Mouse (Mus musculus) cerebral cortex, adult 2 months (tissue): Measurements from ENCODE around the gene Eml3.

Source experiments
- WGBS: fragments of 180-500 bp; shearing (Covaris S2); methylation state at CpG from one replicate; pipeline ENCODE4 v1.1.7; 2018; 5-methylcytosine and 5-hydroxymethylcytosine counted together

Eml3 gene

DNA sequence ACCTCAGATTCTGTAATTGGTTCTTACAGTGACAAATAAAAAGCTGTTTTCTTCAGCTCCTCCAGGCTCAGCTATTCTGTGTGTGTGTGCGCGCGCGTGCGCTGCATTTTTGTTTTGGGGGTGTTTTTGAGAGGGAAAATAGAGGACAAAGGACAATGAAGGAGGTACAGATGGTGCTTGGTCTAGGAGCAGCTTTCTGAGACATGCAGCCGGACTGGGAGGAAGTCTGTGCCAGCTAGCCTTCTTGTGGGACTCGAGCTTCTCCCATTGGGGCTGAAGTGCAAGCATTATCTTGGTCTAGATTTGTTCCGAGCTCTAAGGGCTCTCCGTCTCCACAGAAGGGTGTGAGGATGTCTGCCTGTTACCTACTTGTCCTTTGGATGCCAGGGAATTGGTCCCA is 22.9 kb downstream of the Eml3 start:
- WGBS: 48% methylated on average over 9 of the region's 9 CpGs

GRCm38 (mm10) chr19:8953135-8954039 is 24.0 kb downstream of the Eml3 start, which contains the start of gene Tut1:
TSS of gene Tut1 (plus strand) at chr19:8953847.
- 2% methylated on average over 46 of the region's 46 CpGs for WGBS

- 3% methylated on average over 9 of the region's 9 CpGs for WGBS
Observed at GRCm38 (mm10) chr19:8954171-8954570, 24.8 kb downstream of the Eml3 start.

GRCm38 (mm10) chr19:8962256-8962655 is 32.9 kb downstream of the Eml3 start:
- WGBS: 76% methylated on average over 2 of the region's 2 CpGs

DNA sequence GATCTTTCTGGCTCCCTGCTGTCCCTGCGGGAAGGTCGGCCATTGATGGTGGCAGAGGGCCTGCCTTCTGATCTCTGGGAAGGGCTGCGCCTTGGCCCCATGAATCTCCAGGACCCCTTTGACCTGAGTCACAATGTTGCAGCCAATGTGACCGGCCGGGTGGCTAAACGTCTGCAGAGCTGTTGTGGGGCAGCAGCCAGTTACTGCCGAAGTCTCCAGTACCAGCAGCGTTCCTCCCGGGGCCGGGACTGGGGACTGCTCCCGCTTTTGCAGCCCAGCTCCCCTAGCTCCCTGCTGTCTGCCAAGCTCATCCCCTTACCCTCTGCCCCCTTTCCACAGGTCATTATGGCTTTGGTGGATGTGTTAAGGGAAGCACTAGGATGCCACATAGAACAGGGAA is 35.7 kb downstream of the Eml3 start:
- 85% methylated on average over 11 of the region's 11 CpGs for WGBS

DNA sequence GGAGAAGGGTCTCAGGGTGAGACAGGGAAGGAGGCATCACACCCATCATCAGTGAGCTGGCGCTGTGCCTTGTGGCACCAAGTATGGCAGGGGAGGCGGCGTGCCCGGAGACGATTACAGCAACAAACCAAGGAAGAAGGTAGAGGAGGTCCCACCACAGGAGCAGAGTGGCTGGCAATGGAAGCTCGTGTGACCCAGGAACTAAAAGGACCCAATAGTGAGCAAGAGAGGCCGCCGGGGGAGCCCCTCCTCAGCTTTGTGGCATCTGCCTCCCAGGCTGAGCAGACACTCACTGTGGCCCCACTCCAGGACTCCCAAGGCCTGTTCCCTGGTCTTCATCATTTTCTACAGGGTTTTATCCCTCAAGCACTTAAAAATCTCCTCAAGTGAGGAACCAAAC is 36.4 kb downstream of the Eml3 start:
- 73% methylated on average over 8 of the region's 8 CpGs for whole genome bisulfite sequencing

- WGBS: 14% methylated on average over 5 of the region's 5 CpGs
Observed at GRCm38 (mm10) chr19:8966198-8966589, 36.8 kb downstream of the Eml3 start.

- WGBS: under 1% methylated on average over 52 of the region's 52 CpGs
Observed at GRCm38 (mm10) chr19:8966590-8967372, 37.4 kb downstream of the Eml3 start, which contains the start of gene Eef1g. TSS of gene Eef1g (plus strand) at chr19:8967041.

DNA sequence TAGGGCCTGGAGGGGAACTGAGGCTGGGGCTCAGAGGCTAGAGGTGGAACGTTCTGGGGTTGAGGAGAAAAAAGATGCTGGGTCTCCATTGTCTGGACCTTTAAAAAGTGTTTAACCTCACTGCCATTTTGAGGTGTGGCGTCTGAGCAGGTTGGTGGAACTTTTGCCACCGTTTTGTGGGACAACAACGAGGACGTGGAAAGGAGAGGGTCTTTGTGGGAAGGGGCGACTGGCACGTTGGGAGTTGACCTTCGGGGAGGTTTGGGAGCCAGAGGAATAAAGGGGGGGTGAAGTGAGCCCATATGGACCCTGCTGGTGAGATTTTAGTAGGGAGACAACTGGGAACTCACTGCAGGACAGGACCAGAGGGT is 38.0 kb downstream of the Eml3 start:
- 0% methylated on average over 8 of the region's 8 CpGs for WGBS

DNA sequence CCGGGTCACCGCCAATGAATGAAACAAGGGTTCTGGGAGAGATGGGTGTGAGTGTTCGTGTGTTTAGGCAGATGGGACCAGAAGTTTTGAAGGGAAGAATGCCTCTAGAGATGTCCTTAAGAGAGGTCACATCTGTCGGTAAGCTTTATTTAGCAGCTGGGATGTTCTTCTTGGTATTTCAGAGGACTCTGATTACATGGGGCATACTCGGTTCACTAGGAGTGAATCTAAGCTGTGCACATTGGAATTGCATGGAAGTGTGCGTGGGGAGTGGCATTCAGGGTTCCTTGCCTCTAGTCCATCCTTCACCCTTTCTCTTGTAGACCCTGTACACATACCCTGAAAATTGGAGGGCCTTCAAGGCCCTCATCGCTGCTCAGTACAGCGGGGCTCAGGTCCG is 38.5 kb downstream of the Eml3 start:
- WGBS: 6% methylated on average over 9 of the region's 9 CpGs

DNA sequence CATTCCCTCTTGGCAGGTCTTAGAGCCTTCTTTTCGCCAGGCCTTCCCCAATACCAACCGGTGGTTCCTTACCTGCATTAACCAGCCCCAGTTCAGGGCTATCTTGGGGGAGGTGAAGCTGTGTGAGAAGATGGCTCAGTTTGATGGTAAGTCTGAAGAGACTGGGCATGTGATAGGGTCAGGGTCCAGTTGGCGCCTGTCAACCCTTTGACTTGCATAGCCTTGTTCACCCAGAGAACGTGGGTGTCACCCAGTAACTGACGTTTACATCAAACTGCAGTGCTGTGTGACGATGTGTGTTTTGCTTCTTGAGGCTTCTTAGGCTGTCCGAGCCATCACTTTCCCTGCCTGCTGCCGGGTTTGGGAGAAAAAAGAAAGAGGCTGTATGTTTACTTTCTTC is 43.1 kb downstream of the Eml3 start:
- WGBS: 86% methylated on average over 8 of the region's 8 CpGs

GRCm38 (mm10) chr19:8974638-8975037 is 45.3 kb downstream of the Eml3 start:
- 92% methylated on average over 1 of the region's 1 CpGs for WGBS

GRCm38 (mm10) chr19:8975491-8975890 is 46.1 kb downstream of the Eml3 start:
- WGBS: 95% methylated on average over 2 of the region's 2 CpGs

DNA sequence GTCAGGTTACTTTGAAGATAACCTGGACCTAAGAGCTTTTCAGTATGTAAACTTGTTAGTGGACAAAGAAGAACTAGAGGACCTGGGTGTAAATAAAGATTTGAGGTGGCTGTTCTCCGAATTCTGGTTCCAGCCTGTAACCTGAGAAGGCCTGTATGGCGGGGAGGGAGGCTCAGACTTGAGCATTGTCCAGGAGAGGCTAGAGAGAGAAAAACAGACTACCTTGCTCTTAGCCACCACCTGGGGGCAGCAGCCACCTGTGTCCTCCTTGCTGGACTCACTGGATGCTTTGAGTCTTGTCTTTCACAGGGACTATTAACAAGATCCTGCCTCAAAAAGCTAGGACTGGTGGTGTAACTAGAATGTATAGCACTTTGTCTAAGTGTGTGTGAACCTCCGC is 47.2 kb downstream of the Eml3 start:
- WGBS: 57% methylated on average over 3 of the region's 3 CpGs

DNA sequence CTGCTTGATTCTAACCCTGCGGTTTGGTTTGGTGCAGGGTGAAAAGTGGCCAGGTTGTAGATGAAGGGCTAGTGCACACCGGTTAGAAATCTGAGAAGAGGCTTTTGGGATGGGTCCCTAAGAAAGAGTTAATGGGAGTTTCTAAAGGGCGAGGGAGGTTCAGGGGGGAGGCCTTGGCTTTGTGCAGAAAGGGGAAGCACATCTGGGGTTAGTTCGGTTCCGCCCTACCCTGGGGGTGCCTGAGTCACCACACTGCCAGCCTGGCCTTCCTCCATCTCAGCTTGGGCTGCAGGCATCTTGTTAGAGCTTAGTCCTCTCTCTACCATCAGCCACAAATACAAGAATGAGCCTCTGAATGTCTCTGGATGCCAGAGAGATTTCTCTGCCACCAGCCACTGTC is 51.4 kb downstream of the Eml3 start:
- 59% methylated on average over 5 of the region's 5 CpGs for WGBS

GRCm38 (mm10) chr19:8981450-8982168 is 52.3 kb downstream of the Eml3 start:
- whole genome bisulfite sequencing: 49% methylated on average over 2 of the region's 2 CpGs

DNA sequence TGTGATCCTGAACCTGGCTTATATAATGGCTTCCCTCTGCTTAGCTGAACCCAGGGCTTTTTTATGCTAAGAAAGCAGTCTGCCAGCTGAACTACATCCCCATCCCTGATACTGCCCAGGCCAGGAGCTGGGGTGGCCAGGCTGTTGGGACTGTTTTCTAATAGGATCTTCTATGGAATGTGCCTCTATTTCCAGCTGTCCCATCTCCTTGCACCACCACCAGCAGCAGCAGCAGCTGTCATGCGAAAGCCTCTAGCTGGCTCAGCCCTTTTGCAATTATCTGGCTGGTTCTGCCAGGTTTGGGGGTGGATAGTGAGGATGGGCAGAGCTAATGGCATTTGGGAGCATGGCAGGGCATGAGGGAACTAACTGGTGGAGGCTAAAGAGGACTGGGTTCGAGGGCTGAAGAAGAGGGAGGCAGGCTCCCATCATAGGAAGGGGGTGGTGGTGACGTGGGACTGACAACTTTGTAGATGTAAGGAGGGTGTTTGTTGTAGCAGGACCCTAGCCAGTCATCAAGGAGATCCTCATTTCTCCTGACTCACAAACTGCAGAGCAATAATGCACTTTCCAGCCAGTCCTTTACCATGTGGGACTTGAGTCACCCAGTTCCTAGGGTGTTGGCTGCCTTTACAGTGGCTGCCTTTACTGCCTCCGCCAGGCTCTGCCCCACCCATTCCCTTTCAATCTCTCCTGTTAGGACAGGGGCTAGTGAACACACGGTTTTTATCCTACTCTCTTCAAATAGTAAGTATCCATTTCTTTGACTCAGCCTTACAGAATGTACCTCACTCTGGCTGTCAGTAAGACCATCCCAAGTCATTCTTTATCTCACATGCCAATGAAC is 53.2 kb downstream of the Eml3 start:
- 61% methylated on average over 5 of the region's 5 CpGs for WGBS

DNA sequence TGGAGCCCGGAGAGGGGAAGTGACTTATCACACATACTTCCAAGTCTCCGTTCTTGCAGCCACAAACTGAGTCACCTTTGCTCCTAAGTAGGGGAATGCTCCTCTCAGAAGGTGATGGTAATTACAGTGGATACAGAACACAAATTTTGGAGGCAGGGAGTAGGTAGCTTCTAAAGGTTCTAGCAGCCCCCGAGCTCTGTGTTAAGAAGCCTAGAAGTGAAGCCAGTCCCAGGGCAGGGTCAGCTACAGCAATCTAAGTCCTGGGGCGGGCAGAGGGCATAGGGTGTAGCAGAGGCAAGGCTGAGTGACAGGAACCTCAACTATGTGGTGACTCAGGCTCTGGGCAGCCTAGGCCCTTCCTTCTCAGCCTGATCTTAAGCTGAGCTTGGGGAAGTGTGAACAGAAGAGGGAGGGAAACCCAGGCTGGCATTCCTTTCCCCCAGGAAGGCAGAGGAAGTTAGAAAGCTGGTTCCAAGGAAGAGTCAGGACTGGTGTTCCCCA is 53.8 kb downstream of the Eml3 start:
- WGBS: 61% methylated on average over 4 of the region's 4 CpGs

GRCm38 (mm10) chr19:8984255-8984868 is 55.0 kb downstream of the Eml3 start:
- WGBS: 12% methylated on average over 7 of the region's 7 CpGs

DNA sequence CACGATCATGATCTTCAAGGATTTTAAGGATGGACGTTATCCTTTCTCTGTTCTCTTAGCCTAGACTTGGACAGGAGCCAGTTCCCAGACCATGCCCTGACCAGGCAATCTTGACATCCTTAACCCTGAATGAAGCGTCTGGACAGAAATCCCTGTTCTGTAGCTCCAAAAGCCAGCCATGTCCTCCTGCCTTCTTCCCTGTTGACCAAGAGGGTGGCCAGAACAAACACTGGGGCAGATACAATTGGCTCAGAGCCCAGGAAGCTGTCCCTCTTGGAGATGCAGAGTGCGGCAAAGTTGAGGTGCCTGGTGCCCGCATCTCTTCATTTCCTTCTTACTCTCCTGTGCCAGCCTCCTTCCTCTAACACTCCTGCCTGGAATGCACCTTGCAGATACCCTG is 56.5 kb downstream of the Eml3 start:
- WGBS: 73% methylated on average over 5 of the region's 5 CpGs

- 87% methylated on average over 2 of the region's 2 CpGs for WGBS
Observed at GRCm38 (mm10) chr19:8987816-8988215, 58.5 kb downstream of the Eml3 start.
